Mouse (Mus musculus): ENCODE data around the gene Rnf145. TPM values are rescaled to one million over a fixed set of nuclear protein-coding genes. Genes with fewer than 3 reads are reported as not detected.

Rnf145 gene
- total RNA-seq, 2 experiments from 2014 or later, result 15.9 to 21.0 TPM

DNA sequence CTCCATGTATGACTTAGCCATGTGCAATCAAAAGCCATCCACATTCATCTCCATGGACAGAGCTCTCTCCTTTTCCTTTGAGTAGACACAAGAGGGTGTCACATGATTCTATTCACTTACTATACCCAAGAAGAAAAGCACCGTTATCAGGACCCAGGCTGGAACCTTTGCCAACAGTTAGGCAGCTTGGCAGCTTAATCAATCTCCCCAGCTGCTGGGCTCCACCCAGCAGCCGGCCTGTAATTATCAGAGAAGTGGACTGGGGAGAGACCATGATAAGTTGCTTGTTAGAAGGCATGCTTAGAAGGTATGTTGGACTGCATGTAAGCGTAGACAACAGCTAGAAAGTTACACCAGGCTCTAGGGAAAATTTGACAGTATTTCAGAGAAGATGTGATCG lies 9.9 kb upstream of the Rnf145 start:
- peak; percentile 23; the same call in 1 of the 2 replicates for ATAC-seq (ENCODE audit: poor library complexity, severe bottlenecking)

- no peak for ATAC-seq (ENCODE audit: poor library complexity, severe bottlenecking)
Measured at GRCm38 (mm10) chr11:44509906-44510305, 8.9 kb upstream of the Rnf145 start.

GRCm38 (mm10) chr11:44510371-44510770 lies 8.4 kb upstream of the Rnf145 start:
- ATAC-seq (ENCODE audit: poor library complexity, severe bottlenecking), result no peak

DNA sequence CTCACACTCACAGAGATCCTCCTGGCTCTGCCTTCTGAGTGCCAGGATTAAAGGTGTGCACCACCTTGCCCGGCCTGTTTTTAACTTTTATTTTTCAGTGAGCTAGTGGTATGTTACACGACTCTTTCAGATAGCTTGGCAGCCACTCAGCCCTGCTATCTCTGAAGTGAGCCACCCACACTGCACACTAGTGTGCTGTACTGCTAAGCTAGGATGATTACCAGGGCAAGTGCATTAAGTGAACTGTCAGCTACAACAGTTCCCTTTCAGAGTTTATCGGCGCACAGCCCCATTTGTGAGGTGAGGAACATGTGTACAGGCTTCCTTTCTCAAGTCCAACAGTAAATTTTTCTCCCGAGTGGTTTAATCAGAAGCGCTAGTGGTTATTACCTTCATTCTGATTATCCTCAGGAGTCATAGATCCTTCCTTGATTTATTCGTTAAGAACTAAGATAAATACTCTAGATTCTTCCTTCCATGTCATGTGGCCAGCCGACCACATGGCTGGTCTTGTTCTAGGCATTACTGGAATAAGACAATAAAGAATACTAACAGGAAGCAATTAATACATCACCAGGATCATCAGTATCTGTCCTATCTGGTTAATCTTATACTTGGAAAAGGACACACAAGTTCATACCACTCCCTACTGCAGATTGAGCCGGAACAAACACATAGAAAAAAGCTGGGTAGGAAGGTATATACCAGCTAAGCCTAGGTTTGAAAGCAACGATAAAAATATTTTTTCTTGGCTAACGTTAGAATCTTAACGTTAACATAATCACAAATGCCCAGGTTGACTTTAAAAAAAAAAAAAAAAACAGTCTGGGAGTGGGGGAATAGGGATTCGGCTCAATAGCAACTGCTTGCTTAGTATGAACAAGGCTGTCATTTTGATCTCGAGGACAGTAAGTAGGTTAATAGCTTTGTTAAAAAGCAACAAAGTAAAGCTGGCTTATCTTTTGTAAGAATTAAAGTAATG lies 6.4 kb upstream of the Rnf145 start:
- ATAC-seq (ENCODE audit: poor library complexity, severe bottlenecking), result peak; percentile 47; the same call in 1 of the 2 replicates

GRCm38 (mm10) chr11:44513026-44513422 lies 5.7 kb upstream of the Rnf145 start:
- no peak for ATAC-seq (ENCODE audit: poor library complexity, severe bottlenecking)

- ATAC-seq (ENCODE audit: poor library complexity, severe bottlenecking), result no peak
Measured at GRCm38 (mm10) chr11:44514666-44515065, 4.1 kb upstream of the Rnf145 start.

DNA sequence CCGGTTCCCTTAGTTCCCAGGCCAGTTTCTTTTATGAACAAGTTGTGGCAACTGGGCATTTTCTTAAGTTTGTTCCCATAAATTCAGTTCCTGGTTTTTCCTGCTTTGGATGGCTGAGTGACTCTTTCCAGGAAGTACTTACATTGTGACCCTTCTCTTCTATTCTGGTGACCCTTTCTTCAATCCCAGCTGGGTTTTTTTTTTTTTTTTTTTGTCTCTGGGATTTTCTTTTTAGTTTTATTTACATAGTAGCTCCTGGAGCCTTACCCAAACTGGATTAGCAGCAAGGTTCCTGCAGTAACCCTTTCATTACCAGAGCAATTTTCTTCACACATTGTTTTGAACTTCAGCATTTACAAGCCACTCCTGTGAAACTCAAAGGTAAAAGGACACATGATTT lies 2.4 kb upstream of the Rnf145 start:
- no peak for ATAC-seq (ENCODE audit: poor library complexity, severe bottlenecking)

- no peak for ATAC-seq (ENCODE audit: poor library complexity, severe bottlenecking)
Measured at GRCm38 (mm10) chr11:44517561-44518280, 1.0 kb upstream of the Rnf145 start.

GRCm38 (mm10) chr11:44519096-44519949 lies 559 bp downstream of the Rnf145 start:
- ATAC-seq (ENCODE audit: poor library complexity, severe bottlenecking), result peak; percentile 3; the same call in 1 of the 2 replicates

GRCm38 (mm10) chr11:44519950-44520761 lies 1.4 kb downstream of the Rnf145 start:
- peak; percentile 64 for ATAC-seq (ENCODE audit: poor library complexity, severe bottlenecking)

GRCm38 (mm10) chr11:44522594-44522993 lies 3.8 kb downstream of the Rnf145 start:
- no peak for ATAC-seq (ENCODE audit: poor library complexity, severe bottlenecking)

DNA sequence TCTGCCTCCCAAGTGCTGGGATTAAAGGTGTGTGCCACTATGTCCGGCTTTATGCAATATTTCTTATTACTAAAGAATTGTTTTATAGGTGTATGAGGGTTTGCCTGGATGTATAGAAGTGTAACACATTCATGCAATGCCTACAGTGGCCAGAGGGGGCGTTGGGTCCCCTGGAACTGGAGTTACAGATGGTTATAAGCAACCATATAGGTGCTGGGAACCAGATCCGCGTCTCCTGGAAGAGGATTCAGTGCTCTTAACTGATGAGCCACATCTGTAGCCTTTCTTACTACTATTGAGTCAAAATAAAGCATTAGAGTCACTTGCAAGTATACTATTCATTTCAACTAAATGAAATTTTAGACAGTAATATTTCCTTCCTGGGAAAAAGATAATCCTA lies 7.0 kb downstream of the Rnf145 start:
- no peak for ATAC-seq (ENCODE audit: poor library complexity, severe bottlenecking)

- ATAC-seq (ENCODE audit: poor library complexity, severe bottlenecking), result no peak
Measured at GRCm38 (mm10) chr11:44526654-44527263, 8.0 kb downstream of the Rnf145 start.

GRCm38 (mm10) chr11:44528560-44529199 lies 9.9 kb downstream of the Rnf145 start:
- ATAC-seq (ENCODE audit: poor library complexity, severe bottlenecking), result no peak

GRCm38 (mm10) chr11:44529200-44529599 lies 10.4 kb downstream of the Rnf145 start:
- ATAC-seq (ENCODE audit: poor library complexity, severe bottlenecking), result peak; percentile 100

DNA sequence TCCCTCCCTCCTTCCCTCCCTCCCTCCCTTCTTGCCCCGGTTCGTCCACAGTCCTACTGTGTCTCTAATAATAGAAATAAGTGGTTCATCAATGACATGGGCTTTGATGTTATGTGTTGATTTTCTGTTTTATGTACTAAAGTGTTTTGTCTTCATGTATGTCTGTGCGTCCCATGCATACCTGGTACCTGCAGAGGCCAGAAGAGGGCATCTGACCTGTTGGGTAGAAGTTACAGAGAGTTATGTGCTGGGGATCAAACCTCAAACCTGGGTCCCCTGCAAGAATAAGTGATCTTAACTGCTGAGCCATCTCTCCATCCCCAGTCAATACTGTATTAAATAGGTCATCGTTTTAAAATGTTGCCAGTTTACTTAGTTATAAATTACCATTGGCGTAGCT lies 11.0 kb downstream of the Rnf145 start:
- ATAC-seq (ENCODE audit: poor library complexity, severe bottlenecking), result no peak

GRCm38 (mm10) chr11:44530382-44530781 lies 11.6 kb downstream of the Rnf145 start:
- ATAC-seq (ENCODE audit: poor library complexity, severe bottlenecking), result no peak

- ATAC-seq (ENCODE audit: poor library complexity, severe bottlenecking), result no peak
Measured at GRCm38 (mm10) chr11:44530867-44531266, 12.1 kb downstream of the Rnf145 start.

- no peak for ATAC-seq (ENCODE audit: poor library complexity, severe bottlenecking)
Measured at GRCm38 (mm10) chr11:44531617-44532016, 12.9 kb downstream of the Rnf145 start.
